Mouse (Mus musculus) liver, adult 2 months (tissue): ENCODE data around the gene Kcng1. TPM values are rescaled to one million over a fixed set of nuclear protein-coding genes. Genes with fewer than 3 reads are reported as not detected.

Source experiments
- DNase-seq: peaks from one replicate; pipeline ENCODE4 v3.0.0-alpha.2; 2011; ENCODE audit warnings: low read depth, low spot score; ENCODE audit errors: extremely low read depth
- H3K27ac ChIP-seq: fragments of 200-500 bp; replicated peaks from 2 replicates; pipeline ENCODE4 v1.5.1; 2012; ENCODE audit warnings: low read depth, mild to moderate bottlenecking, control low read depth, inconsistent platforms, low read length; ENCODE audit not compliant: insufficient read depth
- H3K27me3 ChIP-seq: fragments of 200-500 bp; 2 replicates; pipeline ENCODE4 v1.6.1; 2012; ENCODE audit warnings: mild to moderate bottlenecking, moderate library complexity, low read length, inconsistent platforms; ENCODE audit not compliant: control insufficient read depth, insufficient read depth
- H3K36me3 ChIP-seq: fragments of 200-500 bp; 2 replicates; pipeline ENCODE4 v1.6.1; 2012; ENCODE audit warnings: low read length, inconsistent platforms; ENCODE audit not compliant: control insufficient read depth, insufficient read depth
- H3K4me1 ChIP-seq: fragments of 200-500 bp; 2 replicates; pipeline ENCODE4 v1.6.1; 2011; ENCODE audit warnings: low read length; ENCODE audit not compliant: control insufficient read depth, insufficient read depth
- H3K4me3 ChIP-seq: fragments of 200-500 bp; 2 replicates; pipeline ENCODE4 v1.5.1; 2011; ENCODE audit warnings: low read depth, mild to moderate bottlenecking, control low read depth, low read length, moderate library complexity; ENCODE audit not compliant: insufficient read depth
- H3K79me2 ChIP-seq: fragments of 200-500 bp; 2 replicates; pipeline ENCODE4 v1.6.1; 2012; ENCODE audit warnings: inconsistent platforms, mild to moderate bottlenecking, low read length, moderate library complexity; ENCODE audit not compliant: control insufficient read depth, insufficient read depth
- H3K9ac ChIP-seq: fragments of 200-500 bp; 2 replicates; pipeline ENCODE4 v1.6.1; 2012; ENCODE audit warnings: low read depth, mild to moderate bottlenecking, control low read depth, inconsistent platforms, low read length
- CTCF ChIP-seq: fragments of 200-500 bp; IDR thresholded peaks from 2 replicates; pipeline ENCODE4 v1.5.1; 2011; ENCODE audit warnings: low read depth, low read length, control low read depth
- POLR2A ChIP-seq: fragments of 200-500 bp; IDR thresholded peaks from 2 replicates; pipeline ENCODE4 v1.6.1; 2011; ENCODE audit warnings: low read length, control low read depth; ENCODE audit not compliant: insufficient read depth; ENCODE audit errors: extremely low read depth
- WGBS: fragments of 180-500 bp; shearing (Covaris S2); methylation state at CpG from one replicate; pipeline ENCODE4 v1.1.7; 2018; 5-methylcytosine and 5-hydroxymethylcytosine counted together
- polyA plus RNA-seq: library from polyadenylated mRNA; depleted of rRNA; stranded (reverse); fragments of >200 nt; gene quantifications from 2 replicates; pipeline ENCODE4 v1.2.3, GENCODE M21; 2012
- total RNA-seq: library from RNA; depleted of rRNA; stranded (reverse); fragments of >200 nt; gene quantifications from 2 replicates; pipeline ENCODE4 v1.2.3, GENCODE M21; 2014

Gene Kcng1
- total and polyA plus RNA-seq, 2 experiments = not detected

GRCm38 (mm10) chr2:168292041-168292440, 10.5 kb upstream of the Kcng1 start:
- Histone ChIP-seq H3K36me3 (no peaks in the 10 kb centered on the region), H3K27ac (no peak overlapping the region), H3K9ac (no peak overlapping the region), H3K79me2 (no peaks in the 10 kb centered on the region), H3K4me3 (no peak overlapping the region), H3K4me1 (no peaks in the 10 kb centered on the region), H3K27me3 (no peaks in the 10 kb centered on the region)
- WGBS = 32% methylated on average over 10 of the region's 10 CpGs
- TF ChIP-seq POLR2A (no peak), CTCF (no peak)
- DNase-seq = no peak

GRCm38 (mm10) chr2:168289851-168290250, 8.3 kb upstream of the Kcng1 start:
- no peaks in the 10 kb centered on the region for H3K4me1 ChIP-seq
- no peaks in the 10 kb centered on the region for H3K36me3 ChIP-seq
- no peak overlapping the region for H3K4me3 ChIP-seq
- H3K27ac ChIP-seq = no peak overlapping the region
- no peak overlapping the region for H3K9ac ChIP-seq
- WGBS = 82% methylated on average over 2 of the region's 2 CpGs
- H3K79me2 ChIP-seq = no peaks in the 10 kb centered on the region
- DNase-seq = no peak
- 0 out of 2 replicates have a peak, but pooled peaks cover 5% of the 10 kb centered on the region for H3K27me3 ChIP-seq
- TF ChIP-seq CTCF = no peak
- TF ChIP-seq POLR2A = no peak

GRCm38 (mm10) chr2:168289016-168289415, 7.5 kb upstream of the Kcng1 start:
- Histone ChIP-seq H3K27me3 (0 out of 2 replicates have a peak, but pooled peaks cover 5% of the 10 kb centered on the region), H3K4me3 (no peak overlapping the region)
- WGBS = 63% methylated on average over 9 of the region's 9 CpGs

GRCm38 (mm10) chr2:168286987-168287386, 5.5 kb upstream of the Kcng1 start:
- Histone ChIP-seq H3K27ac (no peak overlapping the region), H3K9ac (no peak overlapping the region), H3K4me1 (no peaks in the 10 kb centered on the region), H3K4me3 (no peak overlapping the region), H3K36me3 (no peaks in the 10 kb centered on the region), H3K79me2 (no peaks in the 10 kb centered on the region), H3K27me3 (0 out of 2 replicates have a peak, but pooled peaks cover 9% of the 10 kb centered on the region)
- DNase-seq = no peak
- WGBS = 6% methylated on average over 3 of the region's 3 CpGs
- TF ChIP-seq POLR2A (no peak), CTCF (no peak)

More at GRCm38 (mm10) chr2:168289016-168289415, 7.5 kb upstream of the Kcng1 start:
- TF ChIP-seq CTCF (no peak), POLR2A (no peak)
- DNase-seq = no peak
- no peaks in the 10 kb centered on the region for H3K79me2 ChIP-seq
- H3K27ac ChIP-seq = no peak overlapping the region
- H3K9ac ChIP-seq = no peak overlapping the region
- H3K36me3 ChIP-seq = no peaks in the 10 kb centered on the region
- H3K4me1 ChIP-seq = no peaks in the 10 kb centered on the region

GRCm38 (mm10) chr2:168285143-168285542, 3.6 kb upstream of the Kcng1 start:
- Histone ChIP-seq H3K79me2 (no peaks in the 10 kb centered on the region), H3K9ac (no peak overlapping the region), H3K4me3 (no peak overlapping the region), H3K27me3 (peaks cover 15% of the 10 kb centered on the region), H3K4me1 (no peaks in the 10 kb centered on the region), H3K27ac (no peak overlapping the region), H3K36me3 (no peaks in the 10 kb centered on the region)
- TF ChIP-seq POLR2A (no peak), CTCF (no peak)
- DNase-seq = no peak
- WGBS = 85% methylated on average over 6 of the region's 6 CpGs

GRCm38 (mm10) chr2:168280729-168281581, 581 bp downstream of the Kcng1 start:
- Histone ChIP-seq H3K79me2 (no peaks in the 10 kb centered on the region), H3K4me3 (peak overlapping the region; percentile 13; the same call in 1 of the 2 replicates), H3K27ac (no peak overlapping the region), H3K27me3 (peaks cover 15% of the 10 kb centered on the region), H3K36me3 (no peaks in the 10 kb centered on the region), H3K9ac (no peak overlapping the region), H3K4me1 (no peaks in the 10 kb centered on the region)
- TF ChIP-seq CTCF = no peak
- no peak for TF ChIP-seq POLR2A
- 3% methylated on average over 59 of the region's 82 CpGs for WGBS
- no peak for DNase-seq
